Mouse (Mus musculus) myocyte (in vitro differentiated cells): Measurements from ENCODE around the gene Gpr162. TPM values are rescaled to one million over a fixed set of nuclear protein-coding genes. Genes with fewer than 3 reads are reported as not detected.
A peak's percentile ranks its signal among the peaks of the same experiment; 100 is the strongest.
"Not testable (repeated sequence)": the region's sequence is repeated elsewhere in the genome, so short reads cannot be mapped to it uniquely, and the experiment has no call there.

Experiments
- H3K27me3 ChIP-seq: one replicate; pipeline ENCODE4 v1.6.1; 2011; ENCODE audit not compliant: control insufficient read depth, insufficient read depth, insufficient read length
- H3K36me3 ChIP-seq: one replicate; pipeline ENCODE4 v1.6.1; 2011; ENCODE audit not compliant: control insufficient read depth, insufficient read depth
- H3K4me2 ChIP-seq: one replicate; pipeline ENCODE4 v1.6.1; 2011; ENCODE audit warnings: low read depth, control low read depth
- H3K4me3 ChIP-seq: one replicate; pipeline ENCODE4 v1.5.1; 2011; ENCODE audit warnings: mild to moderate bottlenecking, control low read depth, moderate library complexity
- H3K79me2 ChIP-seq: one replicate; pipeline ENCODE4 v1.6.1; 2011; ENCODE audit not compliant: control insufficient read depth, insufficient read depth
- H3ac ChIP-seq: one replicate; pipeline ENCODE4 v1.6.1; 2011; ENCODE audit not compliant: control insufficient read depth, insufficient read length
- CEBPB ChIP-seq: IDR thresholded peaks from 2 replicates; pipeline ENCODE4 v1.6.1; 2011; ENCODE audit warnings: mild to moderate bottlenecking, moderate library complexity; ENCODE audit not compliant: poor library complexity, insufficient read depth, severe bottlenecking
- E2F4 ChIP-seq: IDR thresholded peaks from one replicate; pipeline ENCODE4 v1.6.1; 2011; ENCODE audit warnings: mild to moderate bottlenecking, control low read depth, moderate library complexity; ENCODE audit not compliant: insufficient read depth
- MAX ChIP-seq: IDR thresholded peaks from one replicate; pipeline ENCODE4 v1.6.1; 2011; ENCODE audit warnings: low read depth, mild to moderate bottlenecking, control low read depth
- MYOD1 ChIP-seq, 3 experiments: IDR thresholded peaks; one replicate each; pipeline ENCODE4 v1.6.1; 2011; ENCODE audit warnings: control low read depth in 2 of 3, low read depth in 2 of 3, mild to moderate bottlenecking in 2 of 3, moderate library complexity in 1 of 3; ENCODE audit not compliant: insufficient read length in 2 of 3, control insufficient read depth in 1 of 3
- MYOG ChIP-seq, 3 experiments: IDR thresholded peaks; one replicate each; pipeline ENCODE4 v1.6.1; 2011; ENCODE audit warnings: control low read depth in 2 of 3, low read depth in 2 of 3, mild to moderate bottlenecking in 2 of 3; ENCODE audit not compliant: insufficient read length in 2 of 3, control insufficient read depth in 1 of 3, insufficient read depth in 1 of 3
- POLR2A ChIP-seq: IDR thresholded peaks from one replicate; pipeline ENCODE4 v1.6.1; 2011; ENCODE audit warnings: low read depth, mild to moderate bottlenecking, control low read depth, moderate library complexity; ENCODE audit not compliant: insufficient read length
- POLR2AphosphoS2 ChIP-seq: IDR thresholded peaks from one replicate; pipeline ENCODE4 v1.6.1; 2011; ENCODE audit warnings: low read depth, control low read depth; ENCODE audit not compliant: insufficient read length
- REST ChIP-seq: IDR thresholded peaks from one replicate; pipeline ENCODE4 v1.6.1; 2011; ENCODE audit warnings: mild to moderate bottlenecking, control low read depth, moderate library complexity; ENCODE audit not compliant: insufficient read depth, insufficient read length
- SRF ChIP-seq: IDR thresholded peaks from one replicate; pipeline ENCODE4 v1.6.1; 2011; ENCODE audit warnings: low read depth; ENCODE audit not compliant: control insufficient read depth, insufficient read length
- TCF12 ChIP-seq: IDR thresholded peaks from one replicate; pipeline ENCODE4 v1.6.1; 2011; ENCODE audit warnings: mild to moderate bottlenecking, control low read depth; ENCODE audit not compliant: poor library complexity, insufficient read depth, severe bottlenecking
- TCF3 ChIP-seq: IDR thresholded peaks from one replicate; pipeline ENCODE4 v1.6.1; 2011; ENCODE audit warnings: low read depth, control low read depth; ENCODE audit not compliant: insufficient read length
- USF1 ChIP-seq: IDR thresholded peaks from one replicate; pipeline ENCODE4 v1.6.1; 2011; ENCODE audit warnings: low read depth, mild to moderate bottlenecking, control low read depth, moderate library complexity
- polyA plus RNA-seq: library from polyadenylated mRNA; unstranded; fragments of >200 nt; fragmentation: generic; extraction: Trizol; gene quantifications from one replicate; pipeline ENCODE4 v1.2.1, GENCODE M21; 2012; ENCODE audit warnings: missing spikeins

Gpr162 gene
- polyA plus RNA-seq, 1 experiment, result 0.02 TPM

GRCm38 (mm10) chr6:124900801-124901480 lies 37.2 kb upstream of the Gpr162 start:
- Histone ChIP-seq H3K4me3 (no peak overlapping the region), H3K36me3 (no peaks in the 10 kb centered on the region), H3K4me2 (no peak overlapping the region), H3ac (no peak overlapping the region), H3K79me2 (no peaks in the 10 kb centered on the region), H3K27me3 (no peaks in the 10 kb centered on the region)
- TF ChIP-seq MAX (no peak), USF1 (no peak), SRF (no peak), E2F4 (no peak), TCF3 (no peak), TCF12 (no peak), POLR2AphosphoS2 (no peak), MYOG (IDR thresholded peaks at IDR 0.05; ENCODE audit: control insufficient read depth in 1 of 3, insufficient read depth in 1 of 3, insufficient read length in 2 of 3, low read depth in 2 of 3) (no peak), MYOD1 (IDR thresholded peaks at IDR 0.05; ENCODE audit: control insufficient read depth in 1 of 3, insufficient read length in 2 of 3, low read depth in 2 of 3) (no peak), REST (no peak), CEBPB (no peak), POLR2A (no peak)

GRCm38 (mm10) chr6:124900056-124900800 lies 36.4 kb upstream of the Gpr162 start:
- Histone ChIP-seq H3K27me3 (no peaks in the 10 kb centered on the region), H3K79me2 (no peaks in the 10 kb centered on the region), H3ac (no peak overlapping the region), H3K36me3 (no peaks in the 10 kb centered on the region), H3K4me3 (no peak overlapping the region), H3K4me2 (no peak overlapping the region)
- TF ChIP-seq MYOG (IDR thresholded peaks at IDR 0.05; ENCODE audit: control insufficient read depth in 1 of 3, insufficient read depth in 1 of 3, insufficient read length in 2 of 3, low read depth in 2 of 3) (peak in 1 of 3 experiments; percentile 22), MYOD1 (IDR thresholded peaks at IDR 0.05; ENCODE audit: control insufficient read depth in 1 of 3, insufficient read length in 2 of 3, low read depth in 2 of 3) (peak in 2 of 3 experiments; percentile 32 to 70), TCF12 (no peak)

- H3ac ChIP-seq, result no peak overlapping the region
Measured at GRCm38 (mm10) chr6:124898359-124898758, 34.6 kb upstream of the Gpr162 start.

GRCm38 (mm10) chr6:124894113-124894512 lies 30.3 kb upstream of the Gpr162 start:
- not testable (repeated sequence) for H3K79me2 ChIP-seq, H3K4me2 ChIP-seq, H3ac ChIP-seq, H3K4me3 ChIP-seq, H3K36me3 ChIP-seq
- peaks cover 18% of the 10 kb centered on the region for H3K27me3 ChIP-seq

More at GRCm38 (mm10) chr6:124898359-124898758, 34.6 kb upstream of the Gpr162 start:
- TF ChIP-seq TCF12 (no peak), MYOD1 (IDR thresholded peaks at IDR 0.05; ENCODE audit: control insufficient read depth in 1 of 3, insufficient read length in 2 of 3, low read depth in 2 of 3) (no peak), POLR2AphosphoS2 (no peak), POLR2A (no peak), MYOG (IDR thresholded peaks at IDR 0.05; ENCODE audit: control insufficient read depth in 1 of 3, insufficient read depth in 1 of 3, insufficient read length in 2 of 3, low read depth in 2 of 3) (no peak), CEBPB (no peak), MAX (no peak), REST (no peak), USF1 (no peak), TCF3 (no peak), E2F4 (no peak), SRF (no peak)
- H3K36me3 ChIP-seq, result no peaks in the 10 kb centered on the region
- H3K27me3 ChIP-seq, result no peaks in the 10 kb centered on the region
- H3K4me3 ChIP-seq, result no peak overlapping the region
- H3K4me2 ChIP-seq, result no peak overlapping the region
- no peaks in the 10 kb centered on the region for H3K79me2 ChIP-seq

DNA sequence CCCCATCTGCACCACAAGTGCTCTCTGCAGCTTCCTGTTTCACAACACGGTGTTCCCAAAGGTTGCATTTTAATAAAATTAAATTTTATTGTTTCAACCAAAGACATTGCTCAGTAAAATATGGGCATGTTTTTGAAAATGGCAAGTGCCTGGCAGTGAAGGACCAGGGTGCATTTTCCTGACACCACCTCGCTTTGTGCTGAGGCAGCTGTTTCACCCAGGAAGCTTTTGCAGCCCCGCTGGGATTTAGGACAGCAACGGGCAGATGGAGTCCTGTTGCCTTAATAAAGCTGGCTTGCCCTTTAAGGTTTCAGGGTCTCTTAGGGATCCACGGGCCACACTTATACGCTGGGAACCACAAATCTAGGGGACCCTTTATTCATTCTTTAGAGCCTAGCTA lies 27.2 kb upstream of the Gpr162 start:
- Histone ChIP-seq H3K27me3 (peaks cover 25% of the 10 kb centered on the region), H3ac (no peak overlapping the region), H3K4me3 (no peak overlapping the region), H3K4me2 (no peak overlapping the region), H3K79me2 (no peaks in the 10 kb centered on the region), H3K36me3 (no peaks in the 10 kb centered on the region)
- TF ChIP-seq REST (no peak), SRF (no peak), POLR2A (no peak), MYOG (IDR thresholded peaks at IDR 0.05; ENCODE audit: control insufficient read depth in 1 of 3, insufficient read depth in 1 of 3, insufficient read length in 2 of 3, low read depth in 2 of 3) (no peak), TCF12 (no peak), TCF3 (no peak), CEBPB (no peak), MYOD1 (IDR thresholded peaks at IDR 0.05; ENCODE audit: control insufficient read depth in 1 of 3, insufficient read length in 2 of 3, low read depth in 2 of 3) (no peak), MAX (no peak), USF1 (no peak), E2F4 (no peak), POLR2AphosphoS2 (no peak)
